Comparison of ENCODE assay signal across 17 mouse cellular contexts in genomic region chr3:105094448-105094847, GRCm38 (mm10). TPM values are rescaled to one million over a fixed set of nuclear protein-coding genes. Genes with fewer than 3 reads are reported as not detected.
DNase-seq lines count a peak whose midpoint lies in the region; ATAC-seq and TF ChIP-seq lines count a peak whose summit lies in the region.
"Had no signal": no experiment of that assay in that cellular context is flagged by ENCODE, and none has a peak within 500 bp of the region (broad histone marks: within the 10 kb centered on the region; RNA-seq: fewer than 3 reads in every experiment).

No protein-coding gene starts in this region.

- no peak overlapping the region for H3K27ac ChIP-seq in liver, embryonic 14.5 days
- H3K27ac ChIP-seq in liver, embryonic 11.5 days (ENCODE audit: low read depth, low read length): no peak overlapping the region
- no peak overlapping the region for H3K27ac ChIP-seq in CH12.LX (ENCODE audit: insufficient read depth, low read depth)
- H3K27ac ChIP-seq: embryonic facial prominence, embryonic 15.5 days had no signal

- dilution Hi-C loops in CH12.LX (cut with MboI; ENCODE audit: extremely low pct_ligation_motif_present, extremely low pct_unique_long_range_greater_than_20kb, low sequenced_read_pairs): no loop called here

- DNase-seq in embryo, embryonic 10.5 days (ENCODE audit: low spot score): peak; percentile 18
- DNase-seq in embryo, embryonic 11 days: no peak
- no peak for DNase-seq in liver, embryonic 14.5 days (ENCODE audit: low read depth in 3 of 3, low spot score in 3 of 3)
- DNase-seq in liver, embryonic 11.5 days (ENCODE audit: low spot score): no peak
- DNase-seq in CH12.LX (ENCODE audit: extremely low read depth): peak; percentile 21
- peak; percentile 22 for DNase-seq in ZHBTc4 (ENCODE audit: low read depth, low spot score)
- DNase-seq in frontal cortex, postnatal 25 days (ENCODE audit: low spot score in 2 of 2): no peak
- no peak for DNase-seq in gastrocnemius, postnatal 14 days
- DNase-seq: layer of hippocampus, adult 9-11 months; lung, postnatal 36 days; right cerebral cortex, postnatal 4 days had no signal

- TF ChIP-seq EP300 in liver, embryonic 14.5 days (IDR thresholded peaks at IDR 0.05; ENCODE audit: low read depth): no peak
- TF ChIP-seq EP300 in CH12.LX (IDR thresholded peaks at IDR 0.05; ENCODE audit: low read length): no peak

- no peak overlapping the region for H3K9ac ChIP-seq in liver, embryonic 14.5 days (replicated peaks)
- no peak overlapping the region for H3K9ac ChIP-seq in liver, embryonic 11.5 days (ENCODE audit: low read depth, low read length)
- no peak overlapping the region for H3K9ac ChIP-seq in CH12.LX (ENCODE audit: insufficient read depth, low read depth)
- H3K9ac ChIP-seq: embryonic facial prominence, embryonic 15.5 days; heart, embryonic 12.5 days had no signal

- no peak for ATAC-seq in liver, embryonic 14.5 days (ENCODE audit: insufficient read depth)
- ATAC-seq in liver, embryonic 11.5 days (replicated peaks; ENCODE audit: low FRiP score): no peak

- no peaks in the 10 kb centered on the region for H3K4me1 ChIP-seq in liver, embryonic 14.5 days (replicated peaks; ENCODE audit: control insufficient read depth in 2 of 2, insufficient read depth in 2 of 2, low read length in 1 of 2)
- no peaks in the 10 kb centered on the region for H3K4me1 ChIP-seq in liver, embryonic 11.5 days (replicated peaks; ENCODE audit: control insufficient read depth, insufficient read depth, low read length)
- H3K4me1 ChIP-seq in CH12.LX (ENCODE audit: control insufficient read depth in 1 of 2, insufficient read depth in 2 of 2): peaks cover 0 to 15% of the 10 kb centered on the region in 2 experiments; a peak in 2 of 4 replicates

- no peak overlapping the region for H3K4me2 ChIP-seq in liver, embryonic 14.5 days (ENCODE audit: low read depth)
- H3K4me2 ChIP-seq in liver, embryonic 11.5 days: no peak overlapping the region
- no peak overlapping the region for H3K4me2 ChIP-seq in CH12.LX (ENCODE audit: insufficient read depth, low read depth, poor library complexity, severe bottlenecking)
- H3K4me2 ChIP-seq: embryonic facial prominence, embryonic 15.5 days; heart, embryonic 12.5 days had no signal

- H3K4me3 ChIP-seq in liver, embryonic 14.5 days (ENCODE audit: insufficient read depth in 1 of 2, low read depth in 2 of 2, low read length in 2 of 2): no peak overlapping the region
- H3K4me3 ChIP-seq in liver, embryonic 11.5 days (ENCODE audit: low read depth, low read length): no peak overlapping the region
- no peak overlapping the region for H3K4me3 ChIP-seq in CH12.LX (replicated peaks in 1 of 3; ENCODE audit: low read depth in 2 of 3, low read length in 2 of 3, poor library complexity in 1 of 3)
- H3K4me3 ChIP-seq: embryonic facial prominence, embryonic 15.5 days; heart, embryonic 12.5 days had no signal

- peak; percentile 23 for TF ChIP-seq CTCF in liver, embryonic 14.5 days (IDR thresholded peaks at IDR 0.05; ENCODE audit: low read depth)
- TF ChIP-seq CTCF in CH12.LX (conservative IDR thresholded peaks at IDR 0.05 in 1 of 2, IDR thresholded peaks at IDR 0.05 in 1 of 2; ENCODE audit: low read depth in 2 of 2, low read length in 2 of 2): peak in 1 of 2 experiments; percentile 49; a peak in 3 of 4 replicates

- intact Hi-C loops in gastrocnemius, postnatal 14 days (cut with DNase I; ENCODE audit: low total_unique reads): no loop called here

- H3K36me3 ChIP-seq in liver, embryonic 14.5 days (replicated peaks; ENCODE audit: control insufficient read depth, insufficient read depth, low read depth): no peaks in the 10 kb centered on the region
- no peaks in the 10 kb centered on the region for H3K36me3 ChIP-seq in liver, embryonic 11.5 days (ENCODE audit: control insufficient read depth, insufficient read depth, low read length)
- no peaks in the 10 kb centered on the region for H3K36me3 ChIP-seq in CH12.LX (replicated peaks in 1 of 2; ENCODE audit: control insufficient read depth in 1 of 2, insufficient read depth in 1 of 2, low read length in 1 of 2)
- H3K36me3 ChIP-seq: embryonic facial prominence, embryonic 15.5 days; heart, embryonic 12.5 days had no signal

- no peaks in the 10 kb centered on the region for H3K27me3 ChIP-seq in liver, embryonic 14.5 days (ENCODE audit: control insufficient read depth, insufficient read depth, low read length)
- H3K27me3 ChIP-seq in liver, embryonic 11.5 days (replicated peaks; ENCODE audit: control insufficient read depth, insufficient read depth, low read length): no peaks in the 10 kb centered on the region
- H3K27me3 ChIP-seq in CH12.LX (replicated peaks): peaks cover 2% of the 10 kb centered on the region
- H3K27me3 ChIP-seq: embryonic facial prominence, embryonic 15.5 days; heart, embryonic 12.5 days had no signal

- TF ChIP-seq POLR2A in CH12.LX (IDR thresholded peaks at IDR 0.05; ENCODE audit: low read depth, low read length): no peak

- WGBS in liver, embryonic 14.5 days (ENCODE audit: insufficient replicate concordance): 38% methylated on average over 2 of the region's 2 CpGs
- 50% methylated on average over 2 of the region's 2 CpGs for WGBS in liver, embryonic 11.5 days

- H3K9me3 ChIP-seq in liver, embryonic 14.5 days (ENCODE audit: control insufficient read depth, low read length): no peaks in the 10 kb centered on the region
- no peaks in the 10 kb centered on the region for H3K9me3 ChIP-seq in liver, embryonic 11.5 days (ENCODE audit: control insufficient read depth, low read length)
- no peaks in the 10 kb centered on the region for H3K9me3 ChIP-seq in CH12.LX (replicated peaks; ENCODE audit: low read length)
- H3K9me3 ChIP-seq: embryonic facial prominence, embryonic 15.5 days; heart, embryonic 12.5 days had no signal

- no peak; the same call in 1 of the 2 replicates for TF ChIP-seq RAD21 in CH12.LX (IDR thresholded peaks at IDR 0.05; ENCODE audit: low read depth, low read length)

- no peaks in the 10 kb centered on the region for H3K79me2 ChIP-seq in CH12.LX (replicated peaks; ENCODE audit: control insufficient read depth, extremely low read depth, insufficient read depth, poor library complexity, severe bottlenecking)

- in situ Hi-C loops in CH12.LX (cut with MboI; ENCODE audit: low pct_ligation_motif_present, low pct_unique_long_range_greater_than_20kb, low sequenced_read_pairs): no loop called here

TF ChIP-seq in CH12.LX, 34 proteins besides CTCF, POLR2A, EP300 and RAD21:
- TF ChIP-seq USF1 (IDR thresholded peaks at IDR 0.05; ENCODE audit: low read depth, low read length) (no peak), ZC3H11A (IDR thresholded peaks at IDR 0.05; ENCODE audit: low read depth, low read length) (no peak), TCF12 (IDR thresholded peaks at IDR 0.05; ENCODE audit: low read depth, low read length) (no peak), SMC3 (IDR thresholded peaks at IDR 0.05; ENCODE audit: low read depth, low read length) (peak; percentile 25; the same call in 1 of the 2 replicates)

RNA-seq across cellular contexts. Expression of gene 4930564D02Rik, which starts 27.8 kb away (rescaled TPM):
- not detected in 2 replicates for polyA plus RNA-seq in liver, embryonic 14.5 days (2012; rRNA removed)
- not detected in 2 replicates for polyA plus RNA-seq in liver, embryonic 14.5 days (2014; fragmentation: Nextera tagmentation; extraction: Ambion mirVana)
- polyA plus RNA-seq in liver, embryonic 11.5 days (2014; fragmentation: Nextera tagmentation; extraction: Ambion mirVana): not detected in 2 replicates
- total RNA-seq in CH12.LX (2012; rRNA removed) (not detected in 2 replicates), CH12.LX (2014; rRNA removed) (not detected in 2 replicates)
- polyA plus RNA-seq in CH12.LX (2012; ENCODE audit: insufficient read length, low read depth): not detected in 2 replicates
- not detected for total RNA-seq in gastrocnemius, postnatal 14 days (2021)
- polyA plus RNA-seq: brain, embryonic 14.5 days; embryonic facial prominence, embryonic 15.5 days; heart, embryonic 12.5 days; intestine, embryonic 14.5 days; limb, embryonic 14.5 days; neural tube, embryonic 11.5 days had no signal

RNA-seq across cellular contexts. Expression of gene Cttnbp2nl, which starts 41.5 kb away (rescaled TPM):
- 0.52 and 0.65 TPM in 2 replicates for polyA plus RNA-seq in liver, embryonic 14.5 days (2012; rRNA removed)
- 1.9 and 2.1 TPM in 2 replicates for polyA plus RNA-seq in liver, embryonic 14.5 days (2014; fragmentation: Nextera tagmentation; extraction: Ambion mirVana)
- 12.1 and 12.6 TPM in 2 replicates for polyA plus RNA-seq in liver, embryonic 11.5 days (2014; fragmentation: Nextera tagmentation; extraction: Ambion mirVana)
- total RNA-seq in CH12.LX (2012; rRNA removed) (0.17 and 0.21 TPM in 2 replicates), CH12.LX (2014; rRNA removed) (0.28 and 0.43 TPM in 2 replicates)
- 0.70 and 0.78 TPM in 2 replicates for polyA plus RNA-seq in CH12.LX (2012; ENCODE audit: insufficient read length, low read depth)
- total RNA-seq in gastrocnemius, postnatal 14 days (2021): 10 to 100 TPM in 1 of 2 experiments, 1 to 10 TPM in 1; 7.5 to 13.9 TPM

Comparison
In these comparisons a context has a peak if more than half of its experiments do, and no peak if none do; other contexts are left out.
1. DNase-seq: peak in embryo, embryonic 10.5 days (single experiment), CH12.LX (single experiment) and ZHBTc4 (single experiment); none in embryo, embryonic 11 days (single experiment), liver, embryonic 14.5 days (0 of 3), liver, embryonic 11.5 days (single experiment), frontal cortex, postnatal 25 days (0 of 2) and gastrocnemius, postnatal 14 days (single experiment).